ENCODE assay signal across 20 mouse cellular contexts in genomic region chr9:31203068-31203467, GRCm38 (mm10). TPM values are rescaled to one million over a fixed set of nuclear protein-coding genes. Genes with fewer than 3 reads are reported as not detected.
DNase-seq lines count a peak whose midpoint lies in the region; ATAC-seq and TF ChIP-seq lines count a peak whose summit lies in the region.
"Had no signal": no experiment of that assay in that cellular context is flagged by ENCODE, and none has a peak within 500 bp of the region (broad histone marks: within the 10 kb centered on the region; RNA-seq: fewer than 3 reads in every experiment).

No protein-coding gene starts in this region.

- no peak overlapping the region for H3K9ac ChIP-seq in heart, adult 2 months (ENCODE audit: low read depth, low read length)
- no peak overlapping the region for H3K9ac ChIP-seq in heart, embryonic 12.5 days
- H3K9ac ChIP-seq: embryonic facial prominence, embryonic 12.5 days; limb, embryonic 15.5 days; liver, embryonic 15.5 days had no signal

- H3K27me3 ChIP-seq in heart, adult 2 months (ENCODE audit: control insufficient read depth, insufficient read depth, low read length), result no peaks in the 10 kb centered on the region
- no peaks in the 10 kb centered on the region for H3K27me3 ChIP-seq in heart, embryonic 12.5 days (replicated peaks)
- H3K27me3 ChIP-seq: embryonic facial prominence, embryonic 12.5 days; limb, embryonic 15.5 days; liver, embryonic 15.5 days had no signal

- intact Hi-C loops in heart, adult 2 months (cut with DNase I), result loop anchor here (2.0 to 10.0 kb wide), 2 partner anchors 14 to 168 kb away; partner anchors contain the start of gene Zbtb44

- 55% methylated on average over 6 of the region's 6 CpGs for WGBS in heart, adult 2 months
- 78% methylated on average over 6 of the region's 6 CpGs for WGBS in heart, embryonic 12.5 days

- no peaks in the 10 kb centered on the region for H3K9me3 ChIP-seq in heart, embryonic 12.5 days (replicated peaks)
- H3K9me3 ChIP-seq: embryonic facial prominence, embryonic 12.5 days; limb, embryonic 15.5 days; liver, embryonic 15.5 days; midbrain, embryonic 10.5 days had no signal

- H3K4me2 ChIP-seq in heart, embryonic 12.5 days, result no peak overlapping the region
- H3K4me2 ChIP-seq: embryonic facial prominence, embryonic 12.5 days; limb, embryonic 15.5 days; liver, embryonic 15.5 days had no signal

- TF ChIP-seq CTCF in heart, adult 2 months (IDR thresholded peaks at IDR 0.05), result no peak

- peaks cover 19% of the 10 kb centered on the region for H3K4me1 ChIP-seq in heart, adult 2 months (ENCODE audit: control insufficient read depth, insufficient read depth, low read length)
- peaks cover 42% of the 10 kb centered on the region for H3K4me1 ChIP-seq in heart, embryonic 12.5 days (replicated peaks)
- H3K4me1 ChIP-seq in brown adipose tissue, adult 24 weeks (ENCODE audit: control insufficient read depth, insufficient read depth, insufficient read length, low read length), result peaks cover 46% of the 10 kb centered on the region

- no peak for TF ChIP-seq POLR2A in heart, adult 2 months (IDR thresholded peaks at IDR 0.05; ENCODE audit: insufficient read depth, low read depth, low read length)

- TF ChIP-seq EP300 in heart, adult 2 months (IDR thresholded peaks at IDR 0.05; ENCODE audit: insufficient read depth, low read depth, low read length), result no peak

- peaks cover 6% of the 10 kb centered on the region for H3K79me2 ChIP-seq in heart, adult 2 months (replicated peaks; ENCODE audit: control insufficient read depth, insufficient read depth, low read length)

- H3K27ac ChIP-seq in heart, adult 2 months, result peak overlapping the region; percentile 64
- no peak overlapping the region for H3K27ac ChIP-seq in heart, embryonic 12.5 days (ENCODE audit: poor library complexity, severe bottlenecking)
- H3K27ac ChIP-seq in brown adipose tissue, adult 24 weeks (replicated peaks; ENCODE audit: low read depth, low read length), result peak overlapping the region; percentile 32
- H3K27ac ChIP-seq: embryonic facial prominence, embryonic 12.5 days; hindbrain, postnatal 0 days; limb, embryonic 15.5 days; liver, embryonic 15.5 days; macrophage; midbrain, embryonic 10.5 days had no signal

- peaks cover 14% of the 10 kb centered on the region for H3K36me3 ChIP-seq in heart, adult 2 months (ENCODE audit: control insufficient read depth, insufficient read depth, low read length)
- H3K36me3 ChIP-seq in heart, embryonic 12.5 days, result no peaks in the 10 kb centered on the region
- H3K36me3 ChIP-seq: embryonic facial prominence, embryonic 12.5 days; limb, embryonic 15.5 days had no signal

- DNase-seq in heart, adult 2 months, result no peak
- DNase-seq in 3134 (ENCODE audit: extremely low read depth, insufficient read length, low spot score) (peak; percentile 59), 416B (ENCODE audit: low read depth) (peak; percentile 77)
- DNase-seq in embryo, embryonic 9.5 days (ENCODE audit: extremely low spot score), result no peak
- DNase-seq in thymus, postnatal 36 days, result no peak
- DNase-seq: adrenal gland, adult 8-10 months; cerebellum, adult 18-20 months; heart, postnatal 4 days; right cerebral cortex, postnatal 25 days; thymus, adult 2 months had no signal

- no peak overlapping the region for H3K4me3 ChIP-seq in heart, adult 2 months
- H3K4me3 ChIP-seq in heart, embryonic 12.5 days, result no peak overlapping the region
- no peak overlapping the region; the same call in 1 of the 2 replicates for H3K4me3 ChIP-seq in brown adipose tissue, adult 24 weeks (ENCODE audit: insufficient read depth, low read depth, low read length)
- H3K4me3 ChIP-seq: embryonic facial prominence, embryonic 12.5 days; limb, embryonic 15.5 days; liver, embryonic 15.5 days; midbrain, embryonic 10.5 days had no signal

- ATAC-seq in heart, embryonic 12.5 days (ENCODE audit: insufficient number of reproducible peaks, low FRiP score), result no peak
- ATAC-seq: forebrain, embryonic 16.5 days; hindbrain, postnatal 0 days; intestine, postnatal 0 days had no signal

RNA-seq across cellular contexts. Expression of gene Aplp2, which starts 8.5 kb away (rescaled TPM):
- 100 to 1,000 TPM; 285 to 294 TPM for total RNA-seq in heart, adult 2 months (2021)
- 413 and 640 TPM in 2 replicates for polyA plus RNA-seq in heart, adult 2 months (2012; rRNA removed)
- polyA plus RNA-seq in heart, embryonic 12.5 days (2016; fragmentation: Nextera tagmentation; extraction: Ambion mirVana), result 344 and 358 TPM in 2 replicates
- 657 and 1,031 TPM in 2 replicates for polyA plus RNA-seq in brown adipose tissue, adult 24 weeks (2012; ENCODE audit: insufficient read depth, insufficient read length, missing spikeins)

Comparison
In these comparisons a context has a peak if more than half of its experiments do, and no peak if none do; other contexts are left out.
1. DNase-seq: peak in 3134 (single experiment) and 416B (single experiment); none in heart, adult 2 months (0 of 2), embryo, embryonic 9.5 days (single experiment) and thymus, postnatal 36 days (0 of 2).